Mouse (Mus musculus) kidney, embryonic 14.5 days (tissue): Measurements from ENCODE around the gene Lrrc40. TPM values are rescaled to one million over a fixed set of nuclear protein-coding genes. Genes with fewer than 3 reads are reported as not detected.

ENCODE experiments used
- ATAC-seq: fragments of 200-750 bp; cut with Nextera tagmentation; 2 replicates; pipeline ENCODE4 v1.8.0; 2017; ENCODE audit warnings: moderate number of reproducible peaks, mild to moderate bottlenecking, moderate TSS enrichment, moderate library complexity; ENCODE audit not compliant: low FRiP score, low TSS enrichment
- H3K27ac ChIP-seq: fragments of 300-500 bp; sonication (generic); 2 replicates; pipeline ENCODE4 v1.5.1; 2014; ENCODE audit warnings: low read depth, mild to moderate bottlenecking, low read length, moderate library complexity, mixed read lengths
- H3K27me3 ChIP-seq: fragments of 300-500 bp; sonication (generic); 2 replicates; pipeline ENCODE4 v1.6.1; 2014; ENCODE audit warnings: mild to moderate bottlenecking, low read length; ENCODE audit not compliant: control insufficient read depth, insufficient read depth
- H3K36me3 ChIP-seq: fragments of 300-500 bp; sonication (generic); 2 replicates; pipeline ENCODE4 v1.6.1; 2014; ENCODE audit warnings: low read length, mixed read lengths; ENCODE audit not compliant: control insufficient read depth, insufficient read depth
- H3K4me1 ChIP-seq: fragments of 300-500 bp; sonication (generic); 2 replicates; pipeline ENCODE4 v1.6.1; 2014; ENCODE audit warnings: low read length, mixed read lengths; ENCODE audit not compliant: control insufficient read depth, insufficient read depth
- H3K4me2 ChIP-seq: fragments of 300-500 bp; sonication (generic); replicated peaks from 2 replicates; pipeline ENCODE4 v1.6.1; 2014; ENCODE audit warnings: low read depth, mild to moderate bottlenecking, low read length
- H3K4me3 ChIP-seq: fragments of 300-500 bp; sonication (generic); 2 replicates; pipeline ENCODE4 v1.5.1; 2014; ENCODE audit warnings: mild to moderate bottlenecking, low read length
- H3K9ac ChIP-seq: fragments of 300-500 bp; sonication (generic); 2 replicates; pipeline ENCODE4 v1.6.1; 2014; ENCODE audit warnings: low read depth, mild to moderate bottlenecking, low read length, moderate library complexity
- H3K9me3 ChIP-seq: fragments of 300-500 bp; sonication (generic); 2 replicates; pipeline ENCODE4 v1.6.1; 2016; ENCODE audit warnings: low read length; ENCODE audit not compliant: control insufficient read depth
- WGBS: fragments of 180-500 bp; shearing (Covaris S2); extraction: QIAGEN DNeasy Blood & Tissue Kit; methylation state at CpG from one replicate; pipeline ENCODE4 v1.1.7; 2014; 5-methylcytosine and 5-hydroxymethylcytosine counted together
- polyA plus RNA-seq: library from polyadenylated mRNA; unstranded; fragments of >200 nt; fragmentation: Nextera tagmentation; extraction: Ambion mirVana; gene quantifications from 2 replicates; pipeline ENCODE4 v1.2.1, GENCODE M21; 2014

The Lrrc40 gene
- polyA plus RNA-seq, 1 experiment from 2014 or later: 66.5 TPM

DNA sequence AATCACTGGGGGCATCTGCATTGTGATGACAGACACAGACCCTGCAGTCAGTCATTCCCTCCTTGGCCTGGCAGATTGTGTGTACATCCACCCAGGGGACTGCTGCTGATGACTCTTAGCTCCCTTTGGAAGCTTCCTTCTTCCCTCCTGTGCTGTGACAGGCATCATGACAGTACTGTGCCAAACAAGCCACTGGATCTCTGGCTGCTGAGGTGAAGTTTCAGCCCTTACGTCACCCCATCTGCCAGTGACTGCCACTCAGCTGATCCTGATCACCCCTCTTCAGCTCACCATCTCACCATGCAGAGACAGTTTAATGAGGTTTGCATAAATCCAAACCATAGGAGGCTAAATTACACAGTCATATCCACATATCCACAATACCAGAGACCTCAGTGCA, 68.8 kb downstream of the Lrrc40 start:
- no peak overlapping the region for H3K4me3 ChIP-seq
- 33% methylated on average over 1 of the region's 1 CpGs for WGBS
- no peaks in the 10 kb centered on the region for H3K36me3 ChIP-seq
- H3K4me1 ChIP-seq: no peaks in the 10 kb centered on the region
- no peak overlapping the region for H3K27ac ChIP-seq
- H3K27me3 ChIP-seq: no peaks in the 10 kb centered on the region
- ATAC-seq: no peak
- no peak overlapping the region for H3K9ac ChIP-seq
- H3K4me2 ChIP-seq: no peak overlapping the region
- no peaks in the 10 kb centered on the region for H3K9me3 ChIP-seq

Other genes with a start within 250 kb of the Lrrc40 start
- gene Cth, start 111.6 kb upstream of the Lrrc40 start, polyA plus RNA-seq: 32.6 and 33.8 TPM in 2 replicates
- gene Ankrd13c, start 89.4 kb upstream of the Lrrc40 start, polyA plus RNA-seq: 21.7 and 26.4 TPM in 2 replicates
- gene Srsf11, start within 50 bp of the Lrrc40 start, polyA plus RNA-seq: 286 and 338 TPM in 2 replicates